Mouse (Mus musculus) lung, postnatal 36 days (tissue): Measurements from ENCODE around the gene Rfc5.
"Not testable (repeated sequence)": the region's sequence is repeated elsewhere in the genome, so short reads cannot be mapped to it uniquely, and the experiment has no call there.

Source experiments
- DNase-seq: peaks from one replicate; pipeline ENCODE4 v3.0.0; 2022; ENCODE audit warnings: mixed read lengths

The Rfc5 gene

GRCm38 (mm10) chr5:117345432-117345976 lies 43.3 kb downstream of the Rfc5 start:
- no peak for DNase-seq

GRCm38 (mm10) chr5:117344496-117344895 lies 44.4 kb downstream of the Rfc5 start:
- not testable (repeated sequence) for DNase-seq

- no peak for DNase-seq
Measured at GRCm38 (mm10) chr5:117341896-117342295, 47.0 kb downstream of the Rfc5 start.

GRCm38 (mm10) chr5:117340081-117340480 lies 48.8 kb downstream of the Rfc5 start:
- DNase-seq = no peak

GRCm38 (mm10) chr5:117338503-117338902 lies 50.3 kb downstream of the Rfc5 start:
- no peak for DNase-seq

- DNase-seq = no peak
Measured at GRCm38 (mm10) chr5:117337999-117338398, 50.8 kb downstream of the Rfc5 start.

- DNase-seq = peak; percentile 77
Measured at GRCm38 (mm10) chr5:117330457-117330856, 58.4 kb downstream of the Rfc5 start.
